10 mouse cellular contexts compared by ENCODE assay signal in the genomic region with DNA sequence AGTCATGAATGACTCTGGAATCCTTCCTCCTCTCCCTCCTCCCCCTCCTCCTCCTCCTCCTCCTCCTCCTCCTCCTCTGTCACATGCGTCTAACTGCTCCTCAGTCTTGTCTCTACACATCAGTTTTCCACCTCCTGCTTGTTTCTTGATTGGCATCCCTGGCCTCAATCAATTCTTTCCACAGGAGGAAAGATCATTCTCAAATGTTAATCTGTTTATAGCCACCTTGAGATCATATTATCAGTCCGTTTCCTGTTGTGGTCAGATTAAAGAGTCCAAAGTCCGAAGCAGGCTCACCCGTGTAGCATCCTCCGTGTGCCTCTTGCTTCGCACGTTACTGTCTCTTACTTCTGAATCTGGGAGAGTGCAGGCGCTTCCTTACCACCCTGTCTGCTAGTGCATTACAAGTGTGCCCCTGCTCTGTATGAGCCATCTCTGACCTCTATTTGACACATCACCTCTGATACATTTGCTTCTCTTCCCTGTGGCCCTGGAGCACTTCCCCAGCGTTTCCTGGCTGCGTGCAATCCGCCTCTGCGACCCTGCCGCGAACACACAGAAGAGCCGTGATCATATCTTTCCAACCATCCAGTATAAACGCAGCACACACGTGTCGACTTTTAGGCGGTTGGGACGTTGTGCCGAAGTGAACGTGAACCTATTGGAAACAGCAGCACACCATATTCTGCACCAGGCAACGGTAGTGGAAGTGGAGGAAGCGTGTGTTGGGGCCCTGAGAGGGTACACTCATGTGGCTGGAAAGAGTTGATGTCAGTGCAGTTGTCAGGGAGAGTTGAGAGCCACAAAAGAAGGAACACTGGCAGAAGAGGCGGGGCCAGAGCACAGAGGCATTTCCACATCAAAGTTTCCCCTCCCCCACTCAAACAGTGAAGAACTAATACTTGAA.
DNase-seq lines count a peak whose midpoint lies in the region; ATAC-seq lines count a peak whose summit lies in the region.
"Had no signal": no experiment of that assay in that cellular context is flagged by ENCODE, and none has a peak within 500 bp of the region (broad histone marks: within the 10 kb centered on the region; RNA-seq: fewer than 3 reads in every experiment).

No protein-coding gene starts in this region.

- H3K9ac ChIP-seq in forebrain, embryonic 15.5 days (replicated peaks): no peak overlapping the region
- no peak overlapping the region for H3K9ac ChIP-seq in liver, embryonic 16.5 days (ENCODE audit: low read depth, low read length)

- no peak for ATAC-seq in forebrain, embryonic 15.5 days (replicated peaks)
- peak; percentile 37; the same call in 1 of the 2 replicates for ATAC-seq in liver, embryonic 16.5 days (ENCODE audit: low read depth)
- ATAC-seq in erythroblast, adult 5-6 weeks (replicated peaks; ENCODE audit: low FRiP score, poor library complexity, severe bottlenecking): no peak

- no peak for DNase-seq in forebrain, embryonic 10.5 days (ENCODE audit: extremely low spot score, low spot score)
- DNase-seq in spleen, postnatal 36 days (ENCODE audit: low spot score in 2 of 2): peak; percentile 5 to 38
- no peak for DNase-seq in spleen, postnatal 14 days (ENCODE audit: low spot score in 2 of 2)
- DNase-seq in layer of hippocampus, postnatal 25 days (ENCODE audit: extremely low spot score in 1 of 2, low spot score in 1 of 2): no peak
- DNase-seq in left cerebral cortex, postnatal 36 days (ENCODE audit: low spot score in 2 of 2): no peak
- DNase-seq: gastrocnemius, postnatal 25 days; kidney, adult 8-10 months had no signal

- intact Hi-C loops in left cerebral cortex, postnatal 36 days (cut with DNase I): no loop called here

- 88% methylated on average over 25 of the region's 25 CpGs for WGBS in forebrain, embryonic 10.5 days
- 77% methylated on average over 25 of the region's 25 CpGs for WGBS in forebrain, embryonic 15.5 days
- 18% methylated on average over 25 of the region's 25 CpGs for WGBS in liver, embryonic 16.5 days (ENCODE audit: insufficient replicate concordance)

- H3K4me1 ChIP-seq in forebrain, embryonic 10.5 days: peaks cover 28% of the 10 kb centered on the region
- peaks cover 13% of the 10 kb centered on the region for H3K4me1 ChIP-seq in forebrain, embryonic 15.5 days
- H3K4me1 ChIP-seq in liver, embryonic 16.5 days (ENCODE audit: control insufficient read depth, low read depth, low read length): no peaks in the 10 kb centered on the region

- H3K4me2 ChIP-seq in forebrain, embryonic 15.5 days (replicated peaks): no peak overlapping the region
- peak overlapping the region; percentile 22 for H3K4me2 ChIP-seq in liver, embryonic 16.5 days (ENCODE audit: low read depth, low read length)

- peak overlapping the region; percentile 35; the same call in 1 of the 2 replicates for H3K27ac ChIP-seq in forebrain, embryonic 10.5 days
- no peak overlapping the region for H3K27ac ChIP-seq in forebrain, embryonic 15.5 days (replicated peaks)
- 0 out of 2 replicates have a peak overlapping the region, but pooled peaks have one; percentile 6 for H3K27ac ChIP-seq in liver, embryonic 16.5 days (ENCODE audit: low read length)

- no peaks in the 10 kb centered on the region for H3K9me3 ChIP-seq in forebrain, embryonic 10.5 days
- no peaks in the 10 kb centered on the region for H3K9me3 ChIP-seq in forebrain, embryonic 15.5 days
- no peaks in the 10 kb centered on the region for H3K9me3 ChIP-seq in liver, embryonic 16.5 days (replicated peaks; ENCODE audit: control insufficient read depth, low read length)

- H3K36me3 ChIP-seq in forebrain, embryonic 10.5 days (replicated peaks): no peaks in the 10 kb centered on the region
- H3K36me3 ChIP-seq in forebrain, embryonic 15.5 days: 0 out of 2 replicates have a peak, but pooled peaks cover 3% of the 10 kb centered on the region
- no peaks in the 10 kb centered on the region for H3K36me3 ChIP-seq in liver, embryonic 16.5 days (ENCODE audit: control insufficient read depth, insufficient read depth)

- no peaks in the 10 kb centered on the region for H3K27me3 ChIP-seq in forebrain, embryonic 10.5 days (ENCODE audit: poor library complexity, severe bottlenecking)
- H3K27me3 ChIP-seq in forebrain, embryonic 15.5 days: no peaks in the 10 kb centered on the region
- no peaks in the 10 kb centered on the region for H3K27me3 ChIP-seq in liver, embryonic 16.5 days (ENCODE audit: control insufficient read depth, insufficient read depth, low read depth, low read length)

- no peak overlapping the region for H3K4me3 ChIP-seq in forebrain, embryonic 10.5 days
- H3K4me3 ChIP-seq in forebrain, embryonic 15.5 days: no peak overlapping the region
- H3K4me3 ChIP-seq in liver, embryonic 16.5 days (ENCODE audit: low read depth, low read length): no peak overlapping the region

Comparison
In these comparisons a context has a peak if more than half of its experiments do, and no peak if none do; other contexts are left out.
1. DNase-seq: peak in spleen, postnatal 36 days (2 of 2); none in forebrain, embryonic 10.5 days (single experiment), spleen, postnatal 14 days (0 of 2), layer of hippocampus, postnatal 25 days (0 of 2) and left cerebral cortex, postnatal 36 days (0 of 2).